ENCODE assay signal across 8 mouse cellular contexts in genomic region chr14:60636996-60637395, GRCm38 (mm10). TPM values are rescaled to one million over a fixed set of nuclear protein-coding genes. Genes with fewer than 3 reads are reported as not detected.
A peak's percentile ranks its signal among the peaks of the same experiment; 100 is the strongest.
DNase-seq lines count a peak whose midpoint lies in the region; ATAC-seq lines count a peak whose summit lies in the region.

No protein-coding gene starts in this region.

- DNase-seq in Muller cell, postnatal 12 days (ENCODE audit: inconsistent ontology term), result peak; percentile 28
- no peak for DNase-seq in midbrain, embryonic 11.5 days (ENCODE audit: low spot score, missing footprints)
- DNase-seq in embryo, embryonic 9.5 days (ENCODE audit: extremely low spot score), result no peak

- WGBS in hindbrain, embryonic 12.5 days, result 47% methylated on average over 9 of the region's 9 CpGs
- whole genome bisulfite sequencing in midbrain, embryonic 11.5 days, result 60% methylated on average over 9 of the region's 9 CpGs

- peaks cover 57% of the 10 kb centered on the region for H3K36me3 ChIP-seq in erythroblast, embryonic 14.5 days (ENCODE audit: control insufficient read depth)
- H3K36me3 ChIP-seq in hindbrain, embryonic 12.5 days, result no peaks in the 10 kb centered on the region
- no peaks in the 10 kb centered on the region for H3K36me3 ChIP-seq in midbrain, embryonic 11.5 days (ENCODE audit: control insufficient read depth, insufficient read depth, low read length)

- no peaks in the 10 kb centered on the region for H3K9me3 ChIP-seq in erythroblast, embryonic 14.5 days (ENCODE audit: control insufficient read depth, low read length)
- no peaks in the 10 kb centered on the region for H3K9me3 ChIP-seq in hindbrain, embryonic 12.5 days (replicated peaks)
- H3K9me3 ChIP-seq in midbrain, embryonic 11.5 days (ENCODE audit: control insufficient read depth, low read length), result no peaks in the 10 kb centered on the region

- no peak overlapping the region for H3K9ac ChIP-seq in hindbrain, embryonic 12.5 days
- H3K9ac ChIP-seq in midbrain, embryonic 11.5 days (ENCODE audit: low read length), result no peak overlapping the region

- H3K4me1 ChIP-seq in erythroblast, embryonic 14.5 days (ENCODE audit: control insufficient read depth), result peaks cover 82% of the 10 kb centered on the region
- peaks cover 65% of the 10 kb centered on the region for H3K4me1 ChIP-seq in hindbrain, embryonic 12.5 days
- H3K4me1 ChIP-seq in midbrain, embryonic 11.5 days (ENCODE audit: control insufficient read depth, insufficient read depth, low read length), result peaks cover 54% of the 10 kb centered on the region

- ATAC-seq in erythroblast, adult 5-6 weeks (replicated peaks; ENCODE audit: low FRiP score, poor library complexity, severe bottlenecking), result no peak
- no peak for ATAC-seq in hindbrain, embryonic 12.5 days (ENCODE audit: low FRiP score)
- no peak for ATAC-seq in midbrain, embryonic 11.5 days (ENCODE audit: low FRiP score)
- no peak for ATAC-seq in monocyte, adult 5-6 weeks (replicated peaks; ENCODE audit: insufficient number of reproducible peaks, low FRiP score, low TSS enrichment, poor library complexity, severe bottlenecking)
- ATAC-seq in CD4-positive, CD25-positive, alpha-beta regulatory T cell, adult 4 months, result no peak

- peak overlapping the region; percentile 12; the same call in 1 of the 2 replicates for H3K27ac ChIP-seq in hindbrain, embryonic 12.5 days
- no peak overlapping the region for H3K27ac ChIP-seq in midbrain, embryonic 11.5 days (ENCODE audit: low read depth, low read length)

- H3K4me3 ChIP-seq in erythroblast, embryonic 14.5 days (replicated peaks), result peak overlapping the region; percentile 85
- H3K4me3 ChIP-seq in hindbrain, embryonic 12.5 days, result 0 out of 2 replicates have a peak overlapping the region, but pooled peaks have one; percentile 66
- H3K4me3 ChIP-seq in midbrain, embryonic 11.5 days (ENCODE audit: low read depth, low read length), result no peak overlapping the region; the same call in 1 of the 2 replicates

- peaks cover 45% of the 10 kb centered on the region for H3K27me3 ChIP-seq in erythroblast, embryonic 14.5 days (ENCODE audit: control insufficient read depth)
- no peaks in the 10 kb centered on the region for H3K27me3 ChIP-seq in hindbrain, embryonic 12.5 days
- no peaks in the 10 kb centered on the region for H3K27me3 ChIP-seq in midbrain, embryonic 11.5 days (ENCODE audit: control insufficient read depth, insufficient read depth, low read length)

- H3K4me2 ChIP-seq in hindbrain, embryonic 12.5 days (replicated peaks), result peak overlapping the region; percentile 98
- H3K4me2 ChIP-seq in midbrain, embryonic 11.5 days, result peak overlapping the region; percentile 79

RNA-seq across cellular contexts. Expression of gene Spata13, which starts 3.2 kb away (rescaled TPM):
- 4.5 and 4.8 TPM in 2 replicates for polyA plus RNA-seq in erythroblast, embryonic 14.5 days (2012)
- 7.1 and 25.3 TPM in 2 replicates for total RNA-seq in erythroblast, adult 5-6 weeks (2015; ENCODE audit: low replicate concordance)
- 30.1 and 55.5 TPM in 2 replicates for total RNA-seq in erythroblast, adult 5-6 weeks (2017; ENCODE audit: low replicate concordance)
- polyA plus RNA-seq in hindbrain, embryonic 12.5 days (2016; fragmentation: Nextera tagmentation; extraction: Ambion mirVana), result 53.7 and 63.2 TPM in 2 replicates
- polyA plus RNA-seq in midbrain, embryonic 11.5 days (2014; fragmentation: Nextera tagmentation; extraction: Ambion mirVana), result 61.0 and 66.0 TPM in 2 replicates
- 207 to 305 TPM (median 214 TPM) in 3 replicates for total RNA-seq in monocyte, adult 5-6 weeks (2017)
- polyA plus RNA-seq in CD4-positive, CD25-positive, alpha-beta regulatory T cell, adult 4 months (2017; shearing (Covaris generic)), result 100 to 1,000 TPM in 1 of 2 experiments, 10 to 100 TPM in 1; 90.7 to 146 TPM
